Mouse (Mus musculus): ENCODE results near the gene Olfr1480. TPM values are rescaled to one million over a fixed set of nuclear protein-coding genes. Genes with fewer than 3 reads are reported as not detected.

Gene Olfr1480
- not detected in 2 replicates for polyA plus RNA-seq (2014; fragmentation: Nextera tagmentation; extraction: Ambion mirVana)

GRCm38 (mm10) chr19:13527613-13528012 lies at the start of gene Olfr1480:
Gene Olfr1480 (plus strand): TSS chr19:13527913.
- Histone ChIP-seq H3K4me3 (ENCODE audit: low read depth, low read length) (no peak within 1 kb of the TSS), H3K27me3 (ENCODE audit: control insufficient read depth, insufficient read depth, low read length) (no peaks in the 10 kb centered on the region), H3K4me2 (ENCODE audit: low read depth, severe bottlenecking) (no peak within 1 kb of the TSS), H3K9ac (ENCODE audit: low read length) (no peak within 1 kb of the TSS), H3K4me1 (ENCODE audit: control insufficient read depth, insufficient read depth, low read length) (no peaks in the 10 kb centered on the region), H3K27ac (replicated peaks; ENCODE audit: low read depth, low read length) (no peak within 1 kb of the TSS), H3K9me3 (ENCODE audit: control insufficient read depth, low read length) (peaks cover 7% of the 10 kb centered on the region; the same call in 1 of the 2 replicates), H3K36me3 (ENCODE audit: control insufficient read depth, insufficient read depth, low read length) (no peaks in the 10 kb centered on the region)
- WGBS = 93% methylated on average over 2 of the region's 2 CpGs
- DNase-seq (ENCODE audit: low spot score) = no peak
- ATAC-seq (ENCODE audit: insufficient number of reproducible peaks, low FRiP score, low TSS enrichment, low read depth) = no peak

- H3K27me3 ChIP-seq (ENCODE audit: control insufficient read depth, insufficient read depth, low read length) = no peaks in the 10 kb centered on the region
- no peak within 1 kb of the TSS for H3K4me2 ChIP-seq (ENCODE audit: low read depth, severe bottlenecking)
- H3K36me3 ChIP-seq (ENCODE audit: control insufficient read depth, insufficient read depth, low read length) = no peaks in the 10 kb centered on the region
- no peak within 1 kb of the TSS for H3K4me3 ChIP-seq (ENCODE audit: low read depth, low read length)
- no peak within 1 kb of the TSS for H3K9ac ChIP-seq (ENCODE audit: low read length)
- DNase-seq (ENCODE audit: low spot score) (no peak), ATAC-seq (ENCODE audit: insufficient number of reproducible peaks, low FRiP score, low TSS enrichment, low read depth) (no peak)
- H3K27ac ChIP-seq (replicated peaks; ENCODE audit: low read depth, low read length) = no peak within 1 kb of the TSS
- no peaks in the 10 kb centered on the region for H3K9me3 ChIP-seq (ENCODE audit: control insufficient read depth, low read length)
- no peaks in the 10 kb centered on the region for H3K4me1 ChIP-seq (ENCODE audit: control insufficient read depth, insufficient read depth, low read length)
These were observed 47.6 kb upstream of the Olfr1480 start, which contains the start of gene Olfr1475 for GRCm38 (mm10) chr19:13480096-13480495. Gene Olfr1475 (minus strand): TSS chr19:13480196.

GRCm38 (mm10) chr19:13500246-13500645 lies 27.5 kb upstream of the Olfr1480 start, which contains the start of gene Olfr1477:
Gene Olfr1477 (plus strand): TSS chr19:13500546.
- no peaks in the 10 kb centered on the region for H3K36me3 ChIP-seq (ENCODE audit: control insufficient read depth, insufficient read depth, low read length)
- DNase-seq (ENCODE audit: low spot score) (no peak), ATAC-seq (ENCODE audit: insufficient number of reproducible peaks, low FRiP score, low TSS enrichment, low read depth) (no peak)
- no peaks in the 10 kb centered on the region for H3K4me1 ChIP-seq (ENCODE audit: control insufficient read depth, insufficient read depth, low read length)
- H3K9ac ChIP-seq (ENCODE audit: low read length) = no peak within 1 kb of the TSS
- no peak within 1 kb of the TSS for H3K4me3 ChIP-seq (ENCODE audit: low read depth, low read length)
- H3K4me2 ChIP-seq (ENCODE audit: low read depth, severe bottlenecking) = no peak within 1 kb of the TSS
- H3K27me3 ChIP-seq (ENCODE audit: control insufficient read depth, insufficient read depth, low read length) = no peaks in the 10 kb centered on the region
- no peak within 1 kb of the TSS for H3K27ac ChIP-seq (replicated peaks; ENCODE audit: low read depth, low read length)
- H3K9me3 ChIP-seq (ENCODE audit: control insufficient read depth, low read length) = no peaks in the 10 kb centered on the region
- 78% methylated on average over 3 of the region's 3 CpGs for WGBS

Other genes with a start within 250 kb of the Olfr1480 start
- not detected in 2 replicates for gene Olfr1465, start 212.4 kb upstream of the Olfr1480 start, polyA plus RNA-seq (2014; fragmentation: Nextera tagmentation; extraction: Ambion mirVana)
- not detected in 2 replicates for gene Olfr1466, start 189.1 kb upstream of the Olfr1480 start, polyA plus RNA-seq (2014; fragmentation: Nextera tagmentation; extraction: Ambion mirVana)
- not detected in 2 replicates for gene Olfr1467, start 165.7 kb upstream of the Olfr1480 start, polyA plus RNA-seq (2014; fragmentation: Nextera tagmentation; extraction: Ambion mirVana)
- not detected in 2 replicates for gene Olfr1469, start 120.1 kb upstream of the Olfr1480 start, polyA plus RNA-seq (2014; fragmentation: Nextera tagmentation; extraction: Ambion mirVana)
- gene Olfr1471, start 84.5 kb upstream of the Olfr1480 start, polyA plus RNA-seq (2014; fragmentation: Nextera tagmentation; extraction: Ambion mirVana) = not detected in 2 replicates
- gene Olfr1472, start 71.8 kb upstream of the Olfr1480 start, polyA plus RNA-seq (2014; fragmentation: Nextera tagmentation; extraction: Ambion mirVana) = not detected in 2 replicates
- gene Olfr1474, start 58.3 kb upstream of the Olfr1480 start, polyA plus RNA-seq (2014; fragmentation: Nextera tagmentation; extraction: Ambion mirVana) = not detected in 2 replicates
- gene Olfr1475, start 47.7 kb upstream of the Olfr1480 start, polyA plus RNA-seq (2014; fragmentation: Nextera tagmentation; extraction: Ambion mirVana) = not detected in 2 replicates
- gene Olfr1477, start 27.4 kb upstream of the Olfr1480 start, polyA plus RNA-seq (2014; fragmentation: Nextera tagmentation; extraction: Ambion mirVana) = not detected in 2 replicates
- gene Olfr1484, start 55.6 kb downstream of the Olfr1480 start, polyA plus RNA-seq (2014; fragmentation: Nextera tagmentation; extraction: Ambion mirVana) = not detected in 2 replicates
- gene Olfr1487, start 89.5 kb downstream of the Olfr1480 start, polyA plus RNA-seq (2014; fragmentation: Nextera tagmentation; extraction: Ambion mirVana) = not detected in 2 replicates
- not detected in 2 replicates for gene Olfr1489, start 103.7 kb downstream of the Olfr1480 start, polyA plus RNA-seq (2014; fragmentation: Nextera tagmentation; extraction: Ambion mirVana)
- gene Olfr1490, start 123.2 kb downstream of the Olfr1480 start, polyA plus RNA-seq (2014; fragmentation: Nextera tagmentation; extraction: Ambion mirVana) = not detected in 2 replicates
- not detected in 2 replicates for gene Olfr1491, start 169.4 kb downstream of the Olfr1480 start, polyA plus RNA-seq (2014; fragmentation: Nextera tagmentation; extraction: Ambion mirVana)
- not detected in 2 replicates for gene Olfr1493-ps1, start 195.4 kb downstream of the Olfr1480 start, polyA plus RNA-seq (2014; fragmentation: Nextera tagmentation; extraction: Ambion mirVana)
- gene Olfr1494, start 211.8 kb downstream of the Olfr1480 start, polyA plus RNA-seq (2014; fragmentation: Nextera tagmentation; extraction: Ambion mirVana) = not detected in 2 replicates
- not detected in 2 replicates for gene Olfr1495, start 236.7 kb downstream of the Olfr1480 start, polyA plus RNA-seq (2014; fragmentation: Nextera tagmentation; extraction: Ambion mirVana)
- gene Olfr1496, start 250.0 kb downstream of the Olfr1480 start, polyA plus RNA-seq (2014; fragmentation: Nextera tagmentation; extraction: Ambion mirVana) = not detected in 2 replicates